Mouse (Mus musculus) heart, embryonic 15.5 days (tissue): ENCODE measurements at regions not wholly inside any gene's neighbourhood (a gene's known extent, or its start where the extent isn't known, plus 50 kb on each side); places are given as distances from the start of the nearest gene placed in this dataset.

Experiments used
- ATAC-seq: fragments of 200-750 bp; cut with Nextera tagmentation; replicated peaks from 2 replicates; pipeline ENCODE4 v1.8.0; 2017; ENCODE audit warnings: low read depth, moderate TSS enrichment; ENCODE audit not compliant: insufficient number of reproducible peaks, insufficient read depth, low FRiP score
- H3K27ac ChIP-seq: fragments of 300-500 bp; sonication (generic); 2 replicates; pipeline ENCODE4 v1.5.1; 2015; ENCODE audit warnings: mild to moderate bottlenecking, inconsistent platforms
- H3K27me3 ChIP-seq: fragments of 300-500 bp; sonication (generic); 2 replicates; pipeline ENCODE4 v1.6.1; 2015; ENCODE audit warnings: inconsistent platforms
- H3K36me3 ChIP-seq: fragments of 300-500 bp; sonication (generic); 2 replicates; pipeline ENCODE4 v1.6.1; 2015; ENCODE audit warnings: mild to moderate bottlenecking, inconsistent platforms
- H3K4me1 ChIP-seq: fragments of 300-500 bp; sonication (generic); replicated peaks from 2 replicates; pipeline ENCODE4 v1.6.1; 2015; ENCODE audit warnings: inconsistent platforms
- H3K4me2 ChIP-seq: fragments of 300-500 bp; sonication (generic); 2 replicates; pipeline ENCODE4 v1.6.1; 2015; ENCODE audit warnings: inconsistent platforms, mild to moderate bottlenecking, moderate library complexity
- H3K4me3 ChIP-seq: fragments of 300-500 bp; sonication (generic); 2 replicates; pipeline ENCODE4 v1.5.1; 2015; ENCODE audit warnings: mild to moderate bottlenecking, inconsistent platforms
- H3K9ac ChIP-seq: fragments of 300-500 bp; sonication (generic); 2 replicates; pipeline ENCODE4 v1.6.1; 2015; ENCODE audit warnings: mild to moderate bottlenecking, inconsistent platforms
- H3K9me3 ChIP-seq: fragments of 300-500 bp; sonication (generic); replicated peaks from 2 replicates; pipeline ENCODE4 v1.6.1; 2016; ENCODE audit warnings: inconsistent platforms
- WGBS: fragments of 180-500 bp; shearing (Covaris S2); methylation state at CpG from one replicate; pipeline ENCODE4 v1.1.7; 2015; ENCODE audit warnings: mixed read lengths; 5-methylcytosine and 5-hydroxymethylcytosine counted together

DNA sequence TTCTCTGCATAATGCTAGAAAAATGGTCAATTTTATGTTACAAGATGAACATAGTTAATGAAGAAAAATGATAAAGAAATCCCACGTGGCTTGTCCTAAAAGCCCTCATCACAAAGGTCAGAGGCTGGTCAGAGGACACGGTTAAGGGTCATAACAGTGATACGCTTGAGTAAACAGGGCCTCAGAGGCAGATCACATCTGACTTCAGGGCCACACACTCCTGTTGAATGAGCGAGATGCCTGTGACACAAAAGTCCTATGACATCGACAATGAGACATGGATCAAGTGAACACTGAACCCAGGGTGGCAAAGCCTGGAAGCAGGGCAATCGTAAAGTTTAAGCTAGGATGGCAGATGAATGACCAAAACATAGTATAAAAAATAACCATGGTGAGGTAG is 61.0 kb upstream of the Gm6993 start:
- H3K9me3 ChIP-seq = no peaks in the 10 kb centered on the region
- H3K36me3 ChIP-seq = no peaks in the 10 kb centered on the region
- peaks cover 14% of the 10 kb centered on the region for H3K4me1 ChIP-seq
- H3K9ac ChIP-seq = no peak overlapping the region
- ATAC-seq = no peak
- H3K27me3 ChIP-seq = no peaks in the 10 kb centered on the region
- no peak overlapping the region for H3K4me2 ChIP-seq
- H3K27ac ChIP-seq = no peak overlapping the region
- 71% methylated on average over 6 of the region's 6 CpGs for WGBS
- no peak overlapping the region for H3K4me3 ChIP-seq

DNA sequence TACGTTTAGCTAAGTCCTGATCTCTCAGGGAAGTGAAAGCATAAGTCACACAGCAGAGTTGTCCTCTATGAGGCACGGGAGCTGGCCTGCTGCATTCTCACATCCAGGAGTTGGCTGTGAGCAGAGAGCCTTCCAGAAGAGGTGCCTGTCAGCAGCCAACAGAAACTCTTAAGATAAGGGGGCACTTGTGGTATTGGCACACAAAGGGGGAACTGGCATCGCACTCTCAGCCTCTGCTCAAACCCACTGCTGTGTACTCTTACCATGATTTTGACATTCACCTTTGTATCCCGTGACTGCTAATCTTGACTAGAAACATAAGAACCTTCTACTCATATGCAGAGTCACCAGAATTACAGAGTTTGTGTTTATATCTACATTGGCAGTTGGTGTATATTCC is 56.9 kb upstream of the Gm6993 start:
- WGBS = 27% methylated on average over 4 of the region's 4 CpGs

GRCm38 (mm10) chr12:31184217-31184975 is 56.2 kb upstream of the Gm6993 start:
- H3K27ac ChIP-seq = peak overlapping the region; percentile 71
- H3K4me3 ChIP-seq = no peak overlapping the region
- H3K4me1 ChIP-seq = peaks cover 25% of the 10 kb centered on the region
- peak; percentile 30 for ATAC-seq
- H3K4me2 ChIP-seq = peak overlapping the region; percentile 17
- no peaks in the 10 kb centered on the region for H3K9me3 ChIP-seq
- no peaks in the 10 kb centered on the region for H3K36me3 ChIP-seq
- H3K27me3 ChIP-seq = no peaks in the 10 kb centered on the region
- 33% methylated on average over 11 of the region's 11 CpGs for WGBS
- no peak overlapping the region for H3K9ac ChIP-seq

More for the DNA sequence above, 56.9 kb upstream of the Gm6993 start:
- H3K4me1 ChIP-seq = peaks cover 25% of the 10 kb centered on the region
- no peaks in the 10 kb centered on the region for H3K36me3 ChIP-seq
- H3K9ac ChIP-seq = no peak overlapping the region
- H3K4me2 ChIP-seq = 0 out of 2 replicates have a peak overlapping the region, but pooled peaks have one; percentile 8
- H3K4me3 ChIP-seq = no peak overlapping the region
- H3K27ac ChIP-seq = peak overlapping the region; percentile 71
- no peaks in the 10 kb centered on the region for H3K27me3 ChIP-seq
- H3K9me3 ChIP-seq = no peaks in the 10 kb centered on the region
- peak; percentile 90 for ATAC-seq

DNA sequence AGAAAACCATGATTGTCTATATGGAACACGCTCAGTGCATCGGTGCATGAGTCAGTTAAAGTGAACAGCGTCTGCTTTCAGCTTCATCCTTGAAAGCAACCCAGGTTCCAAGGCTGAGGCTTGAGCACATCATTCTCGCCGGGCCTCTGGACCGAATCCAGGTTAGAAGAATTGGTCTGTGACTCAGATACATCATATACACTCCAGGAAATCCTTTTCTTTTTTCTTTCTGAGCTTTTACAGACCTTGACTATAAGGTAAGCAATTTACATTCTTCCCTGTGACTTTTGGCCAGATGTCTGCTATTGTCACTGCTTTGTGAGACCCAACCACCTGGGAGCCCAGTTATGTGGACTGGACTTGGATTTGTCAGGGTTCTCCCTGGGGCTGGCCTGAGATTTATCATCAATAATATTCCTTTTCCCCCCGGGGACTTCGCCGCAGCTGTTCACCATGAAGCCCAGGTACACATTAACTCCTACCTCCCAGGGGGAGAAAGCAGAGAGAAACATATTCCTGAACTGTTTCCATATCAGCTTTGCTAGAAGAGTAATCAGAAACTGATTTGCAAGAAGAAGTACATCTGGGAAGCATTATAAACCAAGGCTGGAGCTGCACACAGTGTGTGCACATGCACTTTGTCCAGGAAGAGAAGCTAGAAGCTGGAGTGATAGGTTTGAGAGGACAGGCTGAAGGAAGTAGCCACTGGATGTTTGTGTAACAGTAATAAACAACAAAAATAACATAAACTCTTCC is 55.2 kb upstream of the Gm6993 start:
- Histone ChIP-seq H3K27ac (peak overlapping the region; percentile 71), H3K27me3 (no peaks in the 10 kb centered on the region), H3K9me3 (no peaks in the 10 kb centered on the region), H3K4me1 (peaks cover 25% of the 10 kb centered on the region), H3K4me2 (no peak overlapping the region), H3K36me3 (no peaks in the 10 kb centered on the region), H3K4me3 (no peak overlapping the region), H3K9ac (no peak overlapping the region)
- 59% methylated on average over 9 of the region's 9 CpGs for WGBS
- no peak for ATAC-seq

- Histone ChIP-seq H3K4me2 (no peak overlapping the region), H3K4me1 (peaks cover 27% of the 10 kb centered on the region), H3K36me3 (no peaks in the 10 kb centered on the region), H3K27ac (no peak overlapping the region; the same call in 1 of the 2 replicates), H3K4me3 (no peak overlapping the region), H3K9ac (no peak overlapping the region), H3K9me3 (no peaks in the 10 kb centered on the region), H3K27me3 (no peaks in the 10 kb centered on the region)
- no peak for ATAC-seq
- 69% methylated on average over 8 of the region's 8 CpGs for WGBS
Measured at GRCm38 (mm10) chr12:31185933-31186845, 54.4 kb upstream of the Gm6993 start.

- Histone ChIP-seq H3K9ac (no peak overlapping the region), H3K4me2 (no peak overlapping the region), H3K27me3 (no peaks in the 10 kb centered on the region), H3K9me3 (no peaks in the 10 kb centered on the region), H3K4me3 (no peak overlapping the region), H3K4me1 (peaks cover 33% of the 10 kb centered on the region), H3K36me3 (no peaks in the 10 kb centered on the region), H3K27ac (no peak overlapping the region)
- 88% methylated on average over 2 of the region's 2 CpGs for WGBS
- ATAC-seq = no peak
Measured at GRCm38 (mm10) chr12:31188011-31188576, 52.5 kb upstream of the Gm6993 start.

- H3K4me3 ChIP-seq = no peak overlapping the region
- no peak overlapping the region for H3K27ac ChIP-seq
- H3K36me3 ChIP-seq = no peaks in the 10 kb centered on the region
- no peak overlapping the region for H3K4me2 ChIP-seq
- WGBS = 83% methylated on average over 4 of the region's 4 CpGs
- H3K9me3 ChIP-seq = no peaks in the 10 kb centered on the region
- H3K4me1 ChIP-seq = peaks cover 13% of the 10 kb centered on the region
- no peak for ATAC-seq
- H3K9ac ChIP-seq = no peak overlapping the region
- H3K27me3 ChIP-seq = no peaks in the 10 kb centered on the region
Measured at GRCm38 (mm10) chr12:31190265-31190664, 50.3 kb upstream of the Gm6993 start.
